Mouse (Mus musculus) stomach, postnatal 0 days (tissue): ENCODE results near the gene Iyd.

Experiments
- CTCF ChIP-seq: IDR thresholded peaks from 2 replicates; pipeline ENCODE4 v1.5.1; 2016; ENCODE audit warnings: antibody characterized with exemption, low read depth, mild to moderate bottlenecking, moderate library complexity
- EP300 ChIP-seq: optimal IDR thresholded peaks from 2 replicates; pipeline ENCODE3; 2016; ENCODE audit warnings: antibody characterized with exemption

GRCm38 (mm10) chr10:3540003-3540827 is at the start of gene Iyd:
- TF ChIP-seq CTCF (no peak), EP300 (no peak)
